In the genomic region with DNA sequence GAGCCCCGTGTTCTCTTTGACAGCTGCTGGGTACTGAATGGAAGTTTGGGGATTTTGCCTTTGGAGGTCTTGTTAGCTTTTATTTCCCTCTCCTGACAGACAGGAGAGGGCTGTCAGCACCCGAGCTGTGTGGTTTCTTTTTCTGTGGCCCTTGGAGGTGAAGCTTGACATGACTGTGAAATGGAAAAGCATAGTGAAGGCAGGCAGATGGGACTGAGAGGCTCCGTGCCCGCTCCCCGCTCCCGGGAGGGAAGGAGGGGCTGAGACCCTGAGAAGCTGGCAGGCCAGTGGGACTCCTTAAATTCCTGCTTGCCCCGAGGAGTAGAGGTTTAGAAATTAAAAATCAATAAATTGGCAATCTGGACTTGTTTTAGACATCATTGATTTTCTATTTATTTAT, we compare ENCODE assay signal across 11 mouse cellular contexts.
DNase-seq lines count a peak whose midpoint lies in the region; ATAC-seq and TF ChIP-seq lines count a peak whose summit lies in the region.
"Had no signal": no experiment of that assay in that cellular context is flagged by ENCODE, and none has a peak within 500 bp of the region (broad histone marks: within the 10 kb centered on the region; RNA-seq: fewer than 3 reads in every experiment).

No protein-coding gene starts in this region.

- WGBS in heart, embryonic 14.5 days, result 27% methylated on average over 7 of the region's 7 CpGs
- 49% methylated on average over 7 of the region's 7 CpGs for WGBS in lung, embryonic 16.5 days
- 60% methylated on average over 7 of the region's 7 CpGs for WGBS in lung, adult 2 months
- whole genome bisulfite sequencing in midbrain, embryonic 16.5 days, result 47% methylated on average over 7 of the region's 7 CpGs

- TF ChIP-seq CTCF in lung, adult 2 months (IDR thresholded peaks at IDR 0.05; ENCODE audit: insufficient read depth, low read length), result no peak

- peak overlapping the region; percentile 56 for H3K9ac ChIP-seq in heart, embryonic 14.5 days (ENCODE audit: low read length)
- H3K9ac ChIP-seq in lung, embryonic 16.5 days (ENCODE audit: low read length), result no peak overlapping the region
- H3K9ac ChIP-seq in midbrain, embryonic 16.5 days (ENCODE audit: low read depth, low read length), result no peak overlapping the region
- H3K9ac ChIP-seq: liver, embryonic 15.5 days had no signal

- peak overlapping the region; percentile 68 to 85 for H3K27ac ChIP-seq in heart, embryonic 14.5 days (replicated peaks in 1 of 2; ENCODE audit: control insufficient read depth in 1 of 2, insufficient read depth in 1 of 2, low read depth in 2 of 2, low read length in 2 of 2)
- H3K27ac ChIP-seq in lung, embryonic 16.5 days (ENCODE audit: low read length), result peak overlapping the region; percentile 73; the same call in 1 of the 2 replicates
- peak overlapping the region; percentile 31 for H3K27ac ChIP-seq in midbrain, embryonic 16.5 days (ENCODE audit: low read length)
- H3K27ac ChIP-seq: kidney, postnatal 0 days; liver, embryonic 15.5 days had no signal

- H3K4me1 ChIP-seq in heart, embryonic 14.5 days (ENCODE audit: control insufficient read depth in 2 of 2, insufficient read depth in 2 of 2, low read length in 2 of 2), result peaks cover 64 to 86% of the 10 kb centered on the region in 2 experiments
- H3K4me1 ChIP-seq in lung, embryonic 16.5 days (replicated peaks; ENCODE audit: control insufficient read depth, insufficient read depth, low read length), result peaks cover 44% of the 10 kb centered on the region
- H3K4me1 ChIP-seq in lung, adult 2 months (ENCODE audit: control insufficient read depth, insufficient read depth, low read length), result peaks cover 29% of the 10 kb centered on the region
- H3K4me1 ChIP-seq in midbrain, embryonic 16.5 days (ENCODE audit: control insufficient read depth, insufficient read depth, low read length), result peaks cover 21% of the 10 kb centered on the region

- no peaks in the 10 kb centered on the region for H3K27me3 ChIP-seq in heart, embryonic 14.5 days (ENCODE audit: control insufficient read depth, insufficient read depth, low read length)
- no peaks in the 10 kb centered on the region for H3K27me3 ChIP-seq in lung, embryonic 16.5 days (ENCODE audit: control insufficient read depth, insufficient read depth, low read depth, low read length)
- no peaks in the 10 kb centered on the region for H3K27me3 ChIP-seq in midbrain, embryonic 16.5 days (ENCODE audit: control insufficient read depth, insufficient read depth, low read depth, low read length)

- TF ChIP-seq POLR2A in lung, adult 2 months (IDR thresholded peaks at IDR 0.05; ENCODE audit: borderline replicate concordance, extremely low read depth, low read depth, low read length), result no peak

- peak; percentile 65 for DNase-seq in cerebellum, adult 11-12 months
- no peak for DNase-seq in cerebellum, adult 8-10 months
- DNase-seq in heart, postnatal 25 days (ENCODE audit: low spot score), result no peak
- no peak for DNase-seq in lung, adult 2 months
- no peak for DNase-seq in right cerebral cortex, postnatal 14 days
- DNase-seq: thymus, adult 2 months had no signal

- H3K4me2 ChIP-seq in heart, embryonic 14.5 days (ENCODE audit: low read length), result peak overlapping the region; percentile 56
- H3K4me2 ChIP-seq in lung, embryonic 16.5 days (ENCODE audit: low read depth, low read length), result no peak overlapping the region; the same call in 1 of the 2 replicates
- no peak overlapping the region for H3K4me2 ChIP-seq in midbrain, embryonic 16.5 days (ENCODE audit: low read length)
- H3K4me2 ChIP-seq: liver, embryonic 15.5 days had no signal

- no peak for ATAC-seq in heart, embryonic 14.5 days (ENCODE audit: insufficient number of reproducible peaks, insufficient read depth, low FRiP score, low read depth)
- ATAC-seq in lung, embryonic 16.5 days (ENCODE audit: low read depth), result no peak
- no peak for ATAC-seq in midbrain, embryonic 16.5 days

- intact Hi-C loops in heart, postnatal 25 days (cut with DNase I), result no loop called here

- H3K4me3 ChIP-seq in heart, embryonic 14.5 days (ENCODE audit: control insufficient read depth in 1 of 2, insufficient read depth in 1 of 2, low read depth in 1 of 2, low read length in 2 of 2), result no peak overlapping the region
- no peak overlapping the region for H3K4me3 ChIP-seq in lung, embryonic 16.5 days (ENCODE audit: low read length)
- H3K4me3 ChIP-seq in lung, adult 2 months (replicated peaks; ENCODE audit: extremely low read depth, low read depth, low read length), result no peak overlapping the region
- H3K4me3 ChIP-seq in midbrain, embryonic 16.5 days (ENCODE audit: low read depth, low read length), result no peak overlapping the region
- H3K4me3 ChIP-seq: liver, embryonic 15.5 days had no signal

- peaks cover 16% of the 10 kb centered on the region; the same call in 1 of the 2 replicates for H3K36me3 ChIP-seq in heart, embryonic 14.5 days (ENCODE audit: control insufficient read depth, insufficient read depth, low read length)
- H3K36me3 ChIP-seq in lung, embryonic 16.5 days (ENCODE audit: control insufficient read depth, insufficient read depth, low read length), result peaks cover 2% of the 10 kb centered on the region; the same call in 1 of the 2 replicates
- H3K36me3 ChIP-seq in midbrain, embryonic 16.5 days (ENCODE audit: control insufficient read depth, insufficient read depth, low read length), result no peaks in the 10 kb centered on the region
- H3K36me3 ChIP-seq: liver, embryonic 15.5 days had no signal

- H3K9me3 ChIP-seq in heart, embryonic 14.5 days (ENCODE audit: control insufficient read depth, low read length), result no peaks in the 10 kb centered on the region
- no peaks in the 10 kb centered on the region for H3K9me3 ChIP-seq in lung, embryonic 16.5 days (ENCODE audit: control insufficient read depth, low read length)
- no peaks in the 10 kb centered on the region for H3K9me3 ChIP-seq in midbrain, embryonic 16.5 days (replicated peaks; ENCODE audit: control insufficient read depth, low read length, poor library complexity, severe bottlenecking)
- H3K9me3 ChIP-seq: liver, embryonic 15.5 days had no signal
